Mouse (Mus musculus): ENCODE measurements around the gene Snrnp25.

Snrnp25 gene

GRCm38 (mm10) chr11:32205058-32205873 is at the start of gene Snrnp25:
Snrnp25 (plus strand) TSS chr11:32205415.
- DNase-seq (ENCODE audit: low read depth, low spot score) = peak; percentile 93

- no peak for DNase-seq (ENCODE audit: low read depth, low spot score)
These were observed 48.2 kb upstream of the Snrnp25 start for GRCm38 (mm10) chr11:32156854-32157630.

GRCm38 (mm10) chr11:32157791-32158594 is 47.2 kb upstream of the Snrnp25 start:
- no peak for DNase-seq (ENCODE audit: low read depth, low spot score)

- no peak for DNase-seq (ENCODE audit: low read depth, low spot score)
These were observed 46.0 kb upstream of the Snrnp25 start for GRCm38 (mm10) chr11:32159176-32159575.

DNA sequence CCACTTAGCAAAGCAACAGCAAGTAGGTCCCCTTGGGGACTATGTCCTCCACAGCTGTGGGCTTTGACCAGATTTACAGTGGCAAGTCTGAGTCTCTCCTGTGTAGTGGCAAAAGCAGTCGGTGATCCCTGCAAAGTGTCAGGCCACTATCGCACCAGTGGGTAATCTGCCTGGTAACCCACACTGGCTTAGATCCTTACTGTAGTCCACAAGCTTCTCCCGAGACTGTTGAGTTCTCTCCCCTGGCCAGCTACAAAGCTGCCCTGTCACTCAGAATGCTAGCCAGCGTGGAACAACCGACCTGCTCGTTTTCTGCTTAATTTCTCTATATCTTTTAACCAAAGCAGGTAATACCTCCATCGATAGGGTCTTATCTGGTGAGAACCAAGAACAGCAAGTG is 44.9 kb upstream of the Snrnp25 start:
- no peak for DNase-seq (ENCODE audit: low read depth, low spot score)

GRCm38 (mm10) chr11:32161500-32161899 is 43.7 kb upstream of the Snrnp25 start:
- no peak for DNase-seq (ENCODE audit: low read depth, low spot score)

DNA sequence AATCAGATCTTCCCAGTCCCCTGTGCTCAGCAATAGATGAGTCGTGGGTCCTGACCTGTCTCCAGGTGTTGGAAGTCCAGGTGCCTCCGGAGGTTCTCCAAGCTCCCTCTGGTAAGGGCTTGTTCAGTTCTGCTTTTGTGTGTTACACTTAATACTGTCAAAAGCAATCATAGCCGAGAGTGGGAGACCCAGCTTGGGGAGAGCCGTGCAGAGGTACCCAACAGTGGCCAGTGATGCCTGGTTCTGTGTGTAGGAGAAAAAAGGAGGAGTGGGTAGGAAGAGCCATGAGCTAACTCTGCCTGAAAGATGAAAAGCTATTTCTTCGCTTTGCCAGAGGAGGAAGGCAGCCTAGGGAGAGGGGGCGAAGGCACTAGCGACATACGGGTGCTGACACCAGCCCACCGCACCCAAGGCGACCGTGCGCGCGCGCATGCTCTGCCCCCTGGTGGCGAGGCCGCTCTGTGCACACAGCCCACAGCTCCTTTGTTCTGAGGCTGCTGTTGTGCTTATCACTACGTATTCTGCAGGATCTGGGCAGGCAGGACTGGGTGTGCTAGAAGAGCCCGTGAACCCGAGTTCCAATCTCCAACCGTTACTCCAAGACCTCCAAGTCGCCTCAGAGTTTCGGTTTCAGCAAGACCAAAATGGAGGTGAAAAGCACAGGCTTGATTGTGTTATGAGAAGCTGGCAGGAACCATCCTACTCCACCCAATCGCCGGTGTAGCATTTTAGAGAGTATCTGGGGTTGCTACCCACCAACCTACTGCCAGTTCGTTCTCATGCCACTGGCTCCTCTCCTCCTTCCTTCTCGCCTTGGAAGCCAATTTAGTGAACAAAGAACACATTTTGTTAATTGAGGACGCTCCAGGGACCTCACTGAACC is 43.1 kb upstream of the Snrnp25 start:
- DNase-seq (ENCODE audit: low read depth, low spot score) = peak; percentile 74

DNA sequence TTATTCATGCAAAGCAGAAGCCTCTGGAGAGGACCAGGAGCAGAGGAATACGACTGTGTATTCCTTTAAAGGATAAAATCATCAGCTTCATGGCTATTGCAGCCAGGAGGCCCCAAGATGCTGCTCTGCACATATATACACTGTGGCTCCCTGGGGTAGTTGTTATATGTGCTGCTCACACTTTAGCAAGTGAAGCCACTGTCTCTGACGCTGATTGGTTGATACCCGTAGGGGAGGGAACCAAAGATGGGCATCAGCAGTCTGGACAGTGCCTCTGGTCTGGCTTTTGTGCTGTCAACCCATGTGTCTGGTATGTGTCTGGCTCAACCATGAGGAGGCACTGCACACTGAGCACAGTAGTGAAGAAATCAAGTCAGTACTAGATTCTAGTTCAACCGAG is 38.5 kb upstream of the Snrnp25 start:
- no peak for DNase-seq (ENCODE audit: low read depth, low spot score)

- no peak for DNase-seq (ENCODE audit: low read depth, low spot score)
These were observed 26.7 kb upstream of the Snrnp25 start for GRCm38 (mm10) chr11:32178506-32178905.

- no peak for DNase-seq (ENCODE audit: low read depth, low spot score)
These were observed 24.0 kb upstream of the Snrnp25 start for GRCm38 (mm10) chr11:32181246-32181645.

DNA sequence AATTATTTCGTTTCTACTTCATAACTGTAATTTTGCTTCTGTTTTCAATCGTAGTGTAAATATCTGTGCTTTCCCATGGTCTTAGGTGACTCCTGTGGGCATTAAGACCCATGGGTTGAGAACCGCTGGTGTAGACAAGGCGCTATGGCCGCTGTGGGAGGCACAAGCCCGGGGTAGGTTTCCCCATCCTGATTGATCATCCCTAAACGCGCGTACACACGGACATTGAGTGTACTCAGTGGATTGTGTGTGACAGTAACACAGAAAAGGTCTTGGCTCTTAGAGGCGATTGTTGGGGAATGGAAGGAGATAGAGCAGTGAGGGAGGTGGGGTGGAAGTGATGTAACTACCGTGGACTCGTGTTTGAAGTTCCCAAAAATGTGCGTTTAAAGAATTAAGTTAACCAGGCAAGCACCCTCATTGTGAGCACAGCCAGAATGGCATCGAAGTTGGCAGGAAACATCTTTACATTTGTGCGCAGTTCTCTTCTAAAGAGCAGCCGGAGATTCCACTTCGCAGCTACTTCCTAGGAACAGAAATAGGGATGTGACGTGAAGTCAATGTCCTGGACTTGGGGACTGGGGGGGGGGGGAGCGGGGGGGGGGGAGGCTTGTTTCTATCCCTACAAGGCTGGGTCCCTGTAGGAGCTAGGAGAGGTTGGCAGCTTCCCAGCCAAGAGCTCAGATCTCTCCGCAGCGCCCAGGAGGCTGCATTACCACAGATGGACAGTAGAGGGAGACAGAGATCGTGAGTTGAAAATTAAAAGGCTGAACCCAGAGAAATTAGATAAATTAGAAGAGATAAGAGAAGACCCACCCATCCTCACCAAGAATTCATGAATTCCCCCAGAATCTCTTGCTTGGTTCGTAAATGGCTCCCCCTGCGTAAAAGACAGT is 23.0 kb upstream of the Snrnp25 start:
- peak; percentile 51 for DNase-seq (ENCODE audit: low read depth, low spot score)

DNA sequence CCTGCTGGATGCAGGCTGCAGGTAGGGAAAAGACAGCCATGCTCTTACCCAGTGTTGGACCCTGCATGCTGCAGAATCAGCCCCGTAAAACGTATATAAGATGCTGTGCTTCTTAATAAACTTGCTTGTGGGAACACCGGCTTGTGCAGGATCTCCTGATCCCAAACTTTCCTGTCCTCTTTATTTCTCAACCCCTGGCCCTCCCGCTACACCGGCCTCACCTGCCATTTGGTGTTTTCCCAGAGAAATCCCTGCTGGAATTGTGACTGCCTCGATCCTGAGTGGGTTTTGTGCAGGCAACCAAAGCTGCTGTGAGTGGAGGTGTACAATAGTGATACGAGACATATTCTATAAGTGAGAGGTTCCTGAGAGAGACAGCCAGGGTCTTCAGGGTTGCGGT is 20.7 kb upstream of the Snrnp25 start:
- no peak for DNase-seq (ENCODE audit: low read depth, low spot score)

DNA sequence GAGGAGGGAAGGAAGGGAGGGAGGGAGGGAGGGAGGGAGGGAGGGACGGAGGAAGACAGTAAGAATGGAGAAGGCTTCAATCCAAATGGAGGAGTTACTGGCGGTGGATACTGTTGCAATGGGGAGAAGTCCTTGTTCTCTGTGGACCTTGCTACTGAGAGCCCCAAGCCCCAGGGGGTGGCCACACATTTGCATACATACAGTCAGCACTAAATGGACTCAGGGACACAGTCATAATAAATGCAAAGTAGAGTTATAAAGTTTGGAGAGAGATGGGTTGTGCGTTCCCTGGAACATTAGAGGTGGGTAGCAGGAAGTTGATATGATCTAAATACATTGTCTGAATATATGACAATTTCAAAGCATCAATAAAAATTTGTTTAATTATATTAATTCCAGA is 19.2 kb upstream of the Snrnp25 start:
- no peak for DNase-seq (ENCODE audit: low read depth, low spot score)

GRCm38 (mm10) chr11:32187256-32187655 is 18.0 kb upstream of the Snrnp25 start:
- no peak for DNase-seq (ENCODE audit: low read depth, low spot score)

DNA sequence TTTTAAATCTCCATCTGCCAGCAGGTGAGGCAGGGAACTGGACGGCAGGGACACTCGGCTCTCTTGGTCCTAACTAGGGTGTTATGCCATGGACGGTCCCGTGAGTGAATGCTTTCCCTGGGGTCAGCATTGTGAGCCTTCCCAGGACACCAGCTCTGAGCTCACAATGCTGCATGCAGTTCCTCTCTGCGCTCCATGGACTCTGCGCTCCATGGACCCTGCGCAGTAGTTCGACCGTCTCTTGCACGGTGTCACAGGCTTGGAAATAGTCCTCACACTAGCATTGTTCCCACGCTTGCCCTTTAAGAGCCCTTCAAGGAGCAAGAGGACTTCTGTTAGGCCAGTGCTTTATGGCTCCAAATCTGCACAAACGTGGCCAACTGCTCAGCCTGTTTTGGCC is 16.3 kb upstream of the Snrnp25 start:
- DNase-seq (ENCODE audit: low read depth, low spot score) = no peak

DNA sequence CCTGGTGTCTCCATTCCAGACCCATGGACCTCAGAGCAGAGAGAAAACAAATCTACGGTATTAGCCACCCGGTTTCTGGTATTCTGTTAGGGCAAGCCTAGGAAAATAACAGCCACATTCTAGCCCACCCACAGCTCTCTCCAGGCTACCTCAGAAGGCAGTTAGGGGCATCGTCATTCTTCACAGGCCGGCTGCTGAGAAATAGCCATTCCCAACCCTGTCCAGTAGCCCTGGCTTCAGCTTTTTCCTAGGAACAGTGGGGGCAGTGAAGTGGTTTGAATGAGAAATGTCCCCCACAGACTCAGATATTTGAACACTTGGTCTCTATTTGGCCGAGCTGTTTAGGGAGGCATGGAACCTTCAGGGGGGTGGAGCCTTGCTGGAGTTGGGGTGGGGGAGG is 15.8 kb upstream of the Snrnp25 start:
- no peak for DNase-seq (ENCODE audit: low read depth, low spot score)

DNA sequence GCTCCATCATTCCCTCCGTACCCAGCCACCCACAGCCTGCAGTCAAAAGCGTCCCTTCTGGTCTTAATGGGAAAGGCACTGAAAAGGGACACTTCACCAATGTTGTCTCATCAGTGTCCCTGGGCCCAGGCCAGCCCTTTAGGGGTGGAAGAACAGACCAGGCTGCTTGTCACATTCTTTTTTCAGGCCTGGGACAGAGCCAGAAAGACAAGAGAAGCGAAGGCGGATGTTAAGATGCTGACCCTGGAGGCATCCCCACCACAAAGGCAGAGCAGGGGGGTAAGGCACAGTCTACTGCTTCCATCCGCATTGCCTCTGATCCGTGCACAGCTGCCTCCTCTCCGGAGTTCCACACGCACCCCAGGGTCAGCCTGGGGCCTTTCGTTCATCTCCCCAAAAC is 15.1 kb upstream of the Snrnp25 start:
- no peak for DNase-seq (ENCODE audit: low read depth, low spot score)

DNA sequence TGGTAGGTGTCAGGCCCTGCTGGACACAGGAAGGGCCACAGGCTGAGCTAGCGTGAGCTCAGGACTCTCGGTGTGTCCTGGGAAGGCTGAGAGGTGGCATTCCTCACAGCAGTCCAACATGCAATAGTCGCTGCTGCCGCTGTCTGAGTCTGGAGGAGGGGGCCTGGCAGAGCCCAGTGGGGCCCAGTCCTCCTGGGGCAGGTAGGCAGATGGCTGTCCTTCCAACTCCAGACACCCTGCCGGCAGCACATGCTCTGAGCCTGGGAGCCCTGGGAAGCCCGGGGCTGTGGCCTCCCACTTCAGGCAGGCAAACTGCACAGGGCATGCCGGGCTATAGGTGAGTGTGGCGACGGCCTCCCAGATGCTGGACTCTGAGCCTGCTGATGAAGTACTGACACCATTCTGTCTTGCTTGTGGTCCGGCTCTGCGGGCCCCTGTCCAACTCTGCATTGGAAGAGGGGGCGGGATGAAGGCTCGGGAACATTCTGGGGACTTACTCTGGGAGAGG is 14.6 kb upstream of the Snrnp25 start:
- no peak for DNase-seq (ENCODE audit: low read depth, low spot score)

- DNase-seq (ENCODE audit: low read depth, low spot score) = no peak
These were observed 12.1 kb upstream of the Snrnp25 start for GRCm38 (mm10) chr11:32193156-32193555.

DNA sequence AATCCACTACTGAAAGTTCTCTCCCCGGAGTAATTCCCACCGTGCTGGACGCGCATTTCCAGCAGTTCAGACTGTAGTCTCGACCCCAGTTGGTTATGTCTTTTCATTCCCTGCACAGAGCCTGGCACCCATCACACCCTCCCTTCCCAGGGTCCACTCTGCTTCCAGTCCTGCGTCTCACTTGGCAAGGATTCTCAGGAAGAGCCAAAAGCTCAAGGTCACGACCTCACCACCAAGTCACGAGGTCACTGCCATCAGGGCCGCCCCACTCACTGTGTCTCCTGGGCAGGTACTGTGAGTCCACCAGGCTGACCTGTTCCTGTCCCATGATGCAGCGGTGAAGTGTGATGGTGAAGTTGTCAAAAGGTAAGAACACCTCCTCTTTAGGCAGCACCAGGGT is 11.1 kb upstream of the Snrnp25 start:
- DNase-seq (ENCODE audit: low read depth, low spot score) = no peak
